Mouse (Mus musculus): ENCODE results near the gene Xrn1. TPM values are rescaled to one million over a fixed set of nuclear protein-coding genes. Genes with fewer than 3 reads are reported as not detected.
"Not testable (repeated sequence)": the region's sequence is repeated elsewhere in the genome, so short reads cannot be mapped to it uniquely, and the experiment has no call there.

Xrn1 gene
- polyA plus RNA-seq, 1 experiment from 2014 or later = 11.9 TPM

GRCm38 (mm10) chr9:96063083-96063802 is 108.7 kb downstream of the Xrn1 start:
- ATAC-seq (replicated peaks; ENCODE audit: low FRiP score) = no peak
- no peak overlapping the region for H3K4me2 ChIP-seq
- DNase-seq (ENCODE audit: low spot score) = no peak
- no peak overlapping the region for H3K4me3 ChIP-seq (ENCODE audit: low read depth, low read length)
- H3K27ac ChIP-seq (ENCODE audit: low read depth, low read length) = no peak overlapping the region
- H3K9me3 ChIP-seq (ENCODE audit: control insufficient read depth, low read length) = no peaks in the 10 kb centered on the region
- peaks cover 4% of the 10 kb centered on the region for H3K36me3 ChIP-seq (ENCODE audit: control insufficient read depth, insufficient read depth, low read length)
- H3K4me1 ChIP-seq (replicated peaks; ENCODE audit: control insufficient read depth, insufficient read depth, low read length) = no peaks in the 10 kb centered on the region
- H3K27me3 ChIP-seq (replicated peaks; ENCODE audit: control insufficient read depth, insufficient read depth, low read length) = no peaks in the 10 kb centered on the region
- WGBS = 75% methylated on average over 2 of the region's 2 CpGs
- H3K9ac ChIP-seq (ENCODE audit: low read depth, low read length) = no peak overlapping the region

GRCm38 (mm10) chr9:96063803-96064475 is 109.4 kb downstream of the Xrn1 start:
- H3K4me2 ChIP-seq = no peak overlapping the region
- H3K27ac ChIP-seq (ENCODE audit: low read depth, low read length) = no peak overlapping the region
- H3K4me3 ChIP-seq (ENCODE audit: low read depth, low read length) = no peak overlapping the region
- peaks cover under 1% of the 10 kb centered on the region for H3K36me3 ChIP-seq (ENCODE audit: control insufficient read depth, insufficient read depth, low read length)
- H3K9me3 ChIP-seq (ENCODE audit: control insufficient read depth, low read length) = no peaks in the 10 kb centered on the region
- no peak for DNase-seq (ENCODE audit: low spot score)
- no peaks in the 10 kb centered on the region for H3K4me1 ChIP-seq (replicated peaks; ENCODE audit: control insufficient read depth, insufficient read depth, low read length)
- WGBS = 71% methylated on average over 5 of the region's 5 CpGs
- no peak overlapping the region for H3K9ac ChIP-seq (ENCODE audit: low read depth, low read length)
- ATAC-seq (replicated peaks; ENCODE audit: low FRiP score) = no peak
- no peaks in the 10 kb centered on the region for H3K27me3 ChIP-seq (replicated peaks; ENCODE audit: control insufficient read depth, insufficient read depth, low read length)

- Histone ChIP-seq H3K4me1 (replicated peaks; ENCODE audit: control insufficient read depth, insufficient read depth, low read length) (no peaks in the 10 kb centered on the region), H3K27me3 (replicated peaks; ENCODE audit: control insufficient read depth, insufficient read depth, low read length) (no peaks in the 10 kb centered on the region), H3K4me3 (ENCODE audit: low read depth, low read length) (no peak overlapping the region), H3K9ac (ENCODE audit: low read depth, low read length) (no peak overlapping the region), H3K9me3 (ENCODE audit: control insufficient read depth, low read length) (no peaks in the 10 kb centered on the region), H3K27ac (ENCODE audit: low read depth, low read length) (no peak overlapping the region), H3K4me2 (no peak overlapping the region), H3K36me3 (ENCODE audit: control insufficient read depth, insufficient read depth, low read length) (no peaks in the 10 kb centered on the region)
- DNase-seq (ENCODE audit: low spot score) (no peak), ATAC-seq (replicated peaks; ENCODE audit: low FRiP score) (no peak)
- WGBS = 71% methylated on average over 2 of the region's 2 CpGs
Observed at GRCm38 (mm10) chr9:96067507-96067906, 112.9 kb downstream of the Xrn1 start.

GRCm38 (mm10) chr9:96078752-96079315 is 124.3 kb downstream of the Xrn1 start:
- no peak for ATAC-seq (replicated peaks; ENCODE audit: low FRiP score)
- DNase-seq (ENCODE audit: low spot score) = no peak
- 87% methylated on average over 13 of the region's 13 CpGs for WGBS

GRCm38 (mm10) chr9:96085293-96085692 is 130.7 kb downstream of the Xrn1 start:
- Histone ChIP-seq H3K9ac (ENCODE audit: low read depth, low read length) (no peak overlapping the region), H3K27ac (ENCODE audit: low read depth, low read length) (no peak overlapping the region), H3K4me3 (ENCODE audit: low read depth, low read length) (no peak overlapping the region), H3K27me3 (replicated peaks; ENCODE audit: control insufficient read depth, insufficient read depth, low read length) (peaks cover 13% of the 10 kb centered on the region), H3K4me1 (replicated peaks; ENCODE audit: control insufficient read depth, insufficient read depth, low read length) (no peaks in the 10 kb centered on the region), H3K9me3 (ENCODE audit: control insufficient read depth, low read length) (no peaks in the 10 kb centered on the region), H3K4me2 (no peak overlapping the region), H3K36me3 (ENCODE audit: control insufficient read depth, insufficient read depth, low read length) (no peaks in the 10 kb centered on the region)
- WGBS = 80% methylated on average over 6 of the region's 6 CpGs
- DNase-seq (ENCODE audit: low spot score) = no peak
- ATAC-seq (replicated peaks; ENCODE audit: low FRiP score) = no peak

More at GRCm38 (mm10) chr9:96078752-96079315, 124.3 kb downstream of the Xrn1 start:
- no peaks in the 10 kb centered on the region for H3K36me3 ChIP-seq (ENCODE audit: control insufficient read depth, insufficient read depth, low read length)
- no peak overlapping the region for H3K4me3 ChIP-seq (ENCODE audit: low read depth, low read length)
- no peak overlapping the region for H3K27ac ChIP-seq (ENCODE audit: low read depth, low read length)
- no peak overlapping the region for H3K4me2 ChIP-seq
- H3K4me1 ChIP-seq (replicated peaks; ENCODE audit: control insufficient read depth, insufficient read depth, low read length) = no peaks in the 10 kb centered on the region
- no peak overlapping the region for H3K9ac ChIP-seq (ENCODE audit: low read depth, low read length)
- no peaks in the 10 kb centered on the region for H3K9me3 ChIP-seq (ENCODE audit: control insufficient read depth, low read length)
- peaks cover 10% of the 10 kb centered on the region for H3K27me3 ChIP-seq (replicated peaks; ENCODE audit: control insufficient read depth, insufficient read depth, low read length)

- Histone ChIP-seq H3K4me1 (replicated peaks; ENCODE audit: control insufficient read depth, insufficient read depth, low read length) (no peaks in the 10 kb centered on the region), H3K9me3 (ENCODE audit: control insufficient read depth, low read length) (no peaks in the 10 kb centered on the region), H3K27me3 (replicated peaks; ENCODE audit: control insufficient read depth, insufficient read depth, low read length) (peaks cover 9% of the 10 kb centered on the region; the same call in 1 of the 2 replicates), H3K27ac (ENCODE audit: low read depth, low read length) (no peak overlapping the region), H3K4me3 (ENCODE audit: low read depth, low read length) (no peak overlapping the region), H3K9ac (ENCODE audit: low read depth, low read length) (no peak overlapping the region), H3K36me3 (ENCODE audit: control insufficient read depth, insufficient read depth, low read length) (no peaks in the 10 kb centered on the region), H3K4me2 (no peak overlapping the region)
- DNase-seq (ENCODE audit: low spot score) = no peak
- WGBS = 81% methylated on average over 2 of the region's 2 CpGs
- no peak for ATAC-seq (replicated peaks; ENCODE audit: low FRiP score)
Observed at GRCm38 (mm10) chr9:96087671-96088070, 133.1 kb downstream of the Xrn1 start.

GRCm38 (mm10) chr9:96088456-96088855 is 133.9 kb downstream of the Xrn1 start:
- not testable (repeated sequence) for H3K4me1 ChIP-seq (replicated peaks; ENCODE audit: control insufficient read depth, insufficient read depth, low read length); DNase-seq (ENCODE audit: low spot score); H3K9ac ChIP-seq (ENCODE audit: low read depth, low read length); H3K9me3 ChIP-seq (ENCODE audit: control insufficient read depth, low read length); H3K27me3 ChIP-seq (replicated peaks; ENCODE audit: control insufficient read depth, insufficient read depth, low read length); ATAC-seq (replicated peaks; ENCODE audit: low FRiP score); H3K36me3 ChIP-seq (ENCODE audit: control insufficient read depth, insufficient read depth, low read length); H3K4me3 ChIP-seq (ENCODE audit: low read depth, low read length); H3K27ac ChIP-seq (ENCODE audit: low read depth, low read length); H3K4me2 ChIP-seq
- WGBS = 84% methylated on average over 3 of the region's 3 CpGs

- not testable (repeated sequence) for H3K4me3 ChIP-seq (ENCODE audit: low read depth, low read length); H3K4me2 ChIP-seq; ATAC-seq (replicated peaks; ENCODE audit: low FRiP score); H3K27me3 ChIP-seq (replicated peaks; ENCODE audit: control insufficient read depth, insufficient read depth, low read length); DNase-seq (ENCODE audit: low spot score); H3K9ac ChIP-seq (ENCODE audit: low read depth, low read length); H3K4me1 ChIP-seq (replicated peaks; ENCODE audit: control insufficient read depth, insufficient read depth, low read length); H3K36me3 ChIP-seq (ENCODE audit: control insufficient read depth, insufficient read depth, low read length); H3K27ac ChIP-seq (ENCODE audit: low read depth, low read length)
- peaks cover 13% of the 10 kb centered on the region; the same call in 1 of the 2 replicates for H3K9me3 ChIP-seq (ENCODE audit: control insufficient read depth, low read length)
- WGBS = 82% methylated on average over 10 of the region's 10 CpGs
Observed at GRCm38 (mm10) chr9:96092637-96093036, 138.1 kb downstream of the Xrn1 start.

Measured in liver, embryonic 11.5 days (tissue).